Comparison of ENCODE assay signal across 20 mouse cellular contexts in genomic region chr12:73723067-73723466, GRCm38 (mm10).
A peak's percentile ranks its signal among the peaks of the same experiment; 100 is the strongest.
DNase-seq lines count a peak whose midpoint lies in the region; ATAC-seq and TF ChIP-seq lines count a peak whose summit lies in the region.
"Had no signal": no experiment of that assay in that cellular context is flagged by ENCODE, and none has a peak within 500 bp of the region (broad histone marks: within the 10 kb centered on the region; RNA-seq: fewer than 3 reads in every experiment).

No protein-coding gene starts in this region.

- peak overlapping the region; percentile 81; the same call in 1 of the 2 replicates for H3K27ac ChIP-seq in heart, postnatal 0 days (ENCODE audit: low read depth)
- H3K27ac ChIP-seq in CH12.LX (ENCODE audit: insufficient read depth, low read depth): peak overlapping the region; percentile 20; the same call in 1 of the 2 replicates
- H3K27ac ChIP-seq in kidney, adult 2 months (ENCODE audit: insufficient read depth, low read depth, low read length): no peak overlapping the region
- H3K27ac ChIP-seq: embryonic facial prominence, embryonic 12.5 days; forebrain, embryonic 15.5 days; hindbrain, embryonic 15.5 days had no signal

- H3K4me3 ChIP-seq in heart, postnatal 0 days (ENCODE audit: low read depth, low read length): no peak overlapping the region
- H3K4me3 ChIP-seq in CH12.LX (replicated peaks in 1 of 3; ENCODE audit: low read depth in 2 of 3, low read length in 2 of 3, poor library complexity in 1 of 3): no peak overlapping the region
- H3K4me3 ChIP-seq in kidney, adult 2 months (ENCODE audit: insufficient read depth, low read depth, low read length): no peak overlapping the region
- H3K4me3 ChIP-seq: embryonic facial prominence, embryonic 12.5 days; forebrain, embryonic 15.5 days; heart, adult 2 months; heart, embryonic 12.5 days; hindbrain, embryonic 15.5 days had no signal

- ATAC-seq in heart, postnatal 0 days (ENCODE audit: insufficient read depth, low read depth): no peak
- ATAC-seq in monocyte, adult 5-6 weeks (replicated peaks; ENCODE audit: insufficient number of reproducible peaks, low FRiP score, low TSS enrichment, poor library complexity, severe bottlenecking): 0 out of 2 replicates have a peak, but pooled peaks have one; percentile 32
- ATAC-seq: CD4-positive, CD25-positive, alpha-beta regulatory T cell, adult 4 months; forebrain, embryonic 15.5 days had no signal

- dilution Hi-C loops in CH12.LX (cut with MboI; ENCODE audit: extremely low pct_ligation_motif_present, extremely low pct_unique_long_range_greater_than_20kb, low sequenced_read_pairs): no loop called here

- TF ChIP-seq POLR2A in CH12.LX (IDR thresholded peaks at IDR 0.05; ENCODE audit: low read depth, low read length): no peak
- TF ChIP-seq POLR2A in kidney, adult 2 months (IDR thresholded peaks at IDR 0.05; ENCODE audit: low read depth, low read length): no peak

- intact Hi-C loops in heart, postnatal 10 days (cut with DNase I): loop anchor here (2.0 kb wide), 1 partner anchor 58 kb away; no protein-coding TSS in a partner anchor

- peaks cover 23% of the 10 kb centered on the region for H3K4me1 ChIP-seq in heart, postnatal 0 days (ENCODE audit: control insufficient read depth, insufficient read depth)
- H3K4me1 ChIP-seq in CH12.LX (ENCODE audit: control insufficient read depth in 1 of 2, insufficient read depth in 2 of 2): peaks cover 20 to 59% of the 10 kb centered on the region in 2 experiments
- no peaks in the 10 kb centered on the region for H3K4me1 ChIP-seq in kidney, adult 2 months (ENCODE audit: control insufficient read depth, insufficient read depth, low read length)
- H3K4me1 ChIP-seq: embryonic facial prominence, embryonic 12.5 days; forebrain, embryonic 15.5 days; hindbrain, embryonic 15.5 days had no signal

- no peak overlapping the region for H3K9ac ChIP-seq in heart, postnatal 0 days (replicated peaks; ENCODE audit: low read depth, low read length)
- H3K9ac ChIP-seq in CH12.LX (ENCODE audit: insufficient read depth, low read depth): no peak overlapping the region
- H3K9ac ChIP-seq: embryonic facial prominence, embryonic 12.5 days; forebrain, embryonic 15.5 days; heart, embryonic 12.5 days; hindbrain, embryonic 15.5 days had no signal

- no peak; the same call in 1 of the 2 replicates for TF ChIP-seq RAD21 in CH12.LX (IDR thresholded peaks at IDR 0.05; ENCODE audit: low read depth, low read length)

- no peak overlapping the region for H3K4me2 ChIP-seq in heart, postnatal 0 days (ENCODE audit: low read depth, low read length)
- no peak overlapping the region for H3K4me2 ChIP-seq in CH12.LX (ENCODE audit: insufficient read depth, low read depth, poor library complexity, severe bottlenecking)
- H3K4me2 ChIP-seq: embryonic facial prominence, embryonic 12.5 days; forebrain, embryonic 15.5 days; heart, embryonic 12.5 days; hindbrain, embryonic 15.5 days had no signal

- no peaks in the 10 kb centered on the region for H3K27me3 ChIP-seq in heart, postnatal 0 days (ENCODE audit: control insufficient read depth, insufficient read depth, low read length)
- H3K27me3 ChIP-seq in CH12.LX (replicated peaks): no peaks in the 10 kb centered on the region
- H3K27me3 ChIP-seq in kidney, adult 2 months (replicated peaks; ENCODE audit: control insufficient read depth, insufficient read depth, low read length): no peaks in the 10 kb centered on the region
- H3K27me3 ChIP-seq: embryonic facial prominence, embryonic 12.5 days; forebrain, embryonic 15.5 days; heart, embryonic 12.5 days had no signal

- in situ Hi-C loops in CH12.LX (cut with MboI; ENCODE audit: low pct_ligation_motif_present, low pct_unique_long_range_greater_than_20kb, low sequenced_read_pairs): no loop called here

- no peaks in the 10 kb centered on the region for H3K9me3 ChIP-seq in heart, postnatal 0 days (replicated peaks; ENCODE audit: control insufficient read depth, low read length)
- peaks cover 20% of the 10 kb centered on the region for H3K9me3 ChIP-seq in CH12.LX (replicated peaks; ENCODE audit: low read length)
- H3K9me3 ChIP-seq: forebrain, embryonic 15.5 days; heart, embryonic 12.5 days had no signal

- H3K79me2 ChIP-seq in CH12.LX (replicated peaks; ENCODE audit: control insufficient read depth, extremely low read depth, insufficient read depth, poor library complexity, severe bottlenecking): no peaks in the 10 kb centered on the region

- 85% methylated on average over 4 of the region's 4 CpGs for WGBS in heart, postnatal 0 days
- 78% methylated on average over 4 of the region's 4 CpGs for WGBS in kidney, adult 2 months

- TF ChIP-seq EP300 in heart, postnatal 0 days (IDR thresholded peaks at IDR 0.05; ENCODE audit: low read depth): no peak
- peak; percentile 97 for TF ChIP-seq EP300 in CH12.LX (IDR thresholded peaks at IDR 0.05; ENCODE audit: low read length)

- H3K36me3 ChIP-seq in heart, postnatal 0 days (replicated peaks; ENCODE audit: control insufficient read depth, insufficient read depth, low read length): 0 out of 2 replicates have a peak, but pooled peaks cover 5% of the 10 kb centered on the region
- peaks cover 0 to 11% of the 10 kb centered on the region in 2 experiments for H3K36me3 ChIP-seq in CH12.LX (replicated peaks in 1 of 2; ENCODE audit: control insufficient read depth in 1 of 2, insufficient read depth in 1 of 2, low read length in 1 of 2)
- no peaks in the 10 kb centered on the region for H3K36me3 ChIP-seq in kidney, adult 2 months (ENCODE audit: control insufficient read depth, insufficient read depth, low read length)
- H3K36me3 ChIP-seq: embryonic facial prominence, embryonic 12.5 days; forebrain, embryonic 15.5 days; hindbrain, embryonic 15.5 days had no signal

- no peak for TF ChIP-seq CTCF in heart, postnatal 0 days (IDR thresholded peaks at IDR 0.05; ENCODE audit: low read depth)
- no peak for TF ChIP-seq CTCF in CH12.LX (conservative IDR thresholded peaks at IDR 0.05 in 1 of 2, IDR thresholded peaks at IDR 0.05 in 1 of 2; ENCODE audit: low read depth in 2 of 2, low read length in 2 of 2)
- no peak for TF ChIP-seq CTCF in kidney, adult 2 months (conservative IDR thresholded peaks at IDR 0.05; ENCODE audit: insufficient read depth, insufficient read length, low read depth, low read length)

- no peak for DNase-seq in heart, postnatal 0 days (ENCODE audit: low spot score)
- no peak for DNase-seq in heart, postnatal 10 days
- DNase-seq in CH12.LX (ENCODE audit: extremely low read depth): peak; percentile 74
- DNase-seq in induced T-regulatory cell, adult 2 months (ENCODE audit: low read depth): peak; percentile 58
- DNase-seq in kidney, adult 2 months: no peak
- DNase-seq in gastrocnemius, postnatal 4 days (ENCODE audit: low spot score in 2 of 2): no peak
- no peak for DNase-seq in adrenal gland, postnatal 14 days
- DNase-seq: adrenal gland, postnatal 10 days; cerebellum, adult 2 months; cerebellum, postnatal 14 days; gastrocnemius, postnatal 36 days; heart, adult 2 months; heart, postnatal 36 days; kidney, adult 11 months had no signal

TF ChIP-seq in CH12.LX, 34 proteins besides CTCF, POLR2A, EP300 and RAD21:
- TF ChIP-seq TCF12 (IDR thresholded peaks at IDR 0.05; ENCODE audit: low read depth, low read length): peak; percentile 31; the same call in 1 of the 2 replicates
- 0 out of 2 replicates have a peak, but pooled peaks have one; percentile 43 for TF ChIP-seq CHD2 (IDR thresholded peaks at IDR 0.05; ENCODE audit: low read length)
- TF ChIP-seq JUN (IDR thresholded peaks at IDR 0.05; ENCODE audit: insufficient read depth, low read depth, low read length): 0 out of 2 replicates have a peak, but pooled peaks have one; percentile 47
- peak; percentile 76 for TF ChIP-seq ETS1 (conservative IDR thresholded peaks at IDR 0.05; ENCODE audit: low read depth, low read length)
- TF ChIP-seq BHLHE40 (IDR thresholded peaks at IDR 0.05; ENCODE audit: low read depth, low read length): peak; percentile 70
- peak; percentile 94 for TF ChIP-seq MEF2A (IDR thresholded peaks at IDR 0.05; ENCODE audit: borderline replicate concordance, low read depth, low read length)
- no peak for TF ChIP-seq ZNF384 (IDR thresholded peaks at IDR 0.05; ENCODE audit: low read depth, low read length)
- TF ChIP-seq MAX (IDR thresholded peaks at IDR 0.05; ENCODE audit: low read length): no peak
- no peak for TF ChIP-seq USF1 (IDR thresholded peaks at IDR 0.05; ENCODE audit: low read depth, low read length)
- TF ChIP-seq ZKSCAN1 (IDR thresholded peaks at IDR 0.05; ENCODE audit: borderline replicate concordance, low read depth, low read length): no peak
- peak; percentile 55; the same call in 1 of the 2 replicates for TF ChIP-seq SIN3A (IDR thresholded peaks at IDR 0.05; ENCODE audit: low read length)
- peak; percentile 59 for TF ChIP-seq HCFC1 (IDR thresholded peaks at IDR 0.05; ENCODE audit: low read depth, low read length)
- peak; percentile 98 for TF ChIP-seq IRF4 (IDR thresholded peaks at IDR 0.05; ENCODE audit: low read depth, low read length)
- TF ChIP-seq MAZ (IDR thresholded peaks at IDR 0.05; ENCODE audit: low read depth, low read length): no peak
- TF ChIP-seq NELFE (IDR thresholded peaks at IDR 0.05; ENCODE audit: low read depth, low read length): no peak
- peak; percentile 81; the same call in 1 of the 2 replicates for TF ChIP-seq RCOR1 (conservative IDR thresholded peaks at IDR 0.05; ENCODE audit: low read depth, low read length)
- TF ChIP-seq ELF1 (IDR thresholded peaks at IDR 0.05; ENCODE audit: low read depth, low read length): peak; percentile 38; the same call in 1 of the 2 replicates
- peak; percentile 41; the same call in 1 of the 2 replicates for TF ChIP-seq MAFK (IDR thresholded peaks at IDR 0.05; ENCODE audit: insufficient replicate concordance, low read length)
- TF ChIP-seq JUND (conservative IDR thresholded peaks at IDR 0.05; ENCODE audit: low read depth, low read length): peak; percentile 51
- TF ChIP-seq NRF1 (IDR thresholded peaks at IDR 0.05; ENCODE audit: low read depth, low read length): no peak
- TF ChIP-seq E2F4 (IDR thresholded peaks at IDR 0.05; ENCODE audit: insufficient replicate concordance, low read depth, low read length): no peak
- 0 out of 2 replicates have a peak, but pooled peaks have one; percentile 23 for TF ChIP-seq MYC (IDR thresholded peaks at IDR 0.05; ENCODE audit: low read depth, low read length)
- TF ChIP-seq MXI1 (IDR thresholded peaks at IDR 0.05; ENCODE audit: low read depth, low read length): no peak
- no peak for TF ChIP-seq ZMIZ1 (IDR thresholded peaks at IDR 0.05; ENCODE audit: low read depth, low read length)
- no peak for TF ChIP-seq UBTF (IDR thresholded peaks at IDR 0.05; ENCODE audit: low read depth, low read length)
- no peak; the same call in 1 of the 2 replicates for TF ChIP-seq SMC3 (IDR thresholded peaks at IDR 0.05; ENCODE audit: low read depth, low read length)
- TF ChIP-seq POLR2AphosphoS2 (IDR thresholded peaks at IDR 0.05; ENCODE audit: low read depth, low read length): no peak
TF ChIP-seq in CH12.LX: peak in this region for 14.

Comparison
In these comparisons a context has a peak if more than half of its experiments do, and no peak if none do; other contexts are left out.
1. DNase-seq: peak in CH12.LX (single experiment) and induced T-regulatory cell, adult 2 months (single experiment); none in heart, postnatal 0 days (single experiment), heart, postnatal 10 days (0 of 2), kidney, adult 2 months (single experiment), gastrocnemius, postnatal 4 days (0 of 2) and adrenal gland, postnatal 14 days (single experiment).